Mouse (Mus musculus) small intestine, adult 2 months (tissue): ENCODE measurements around the gene Atp6v0a4. TPM values are rescaled to one million over a fixed set of nuclear protein-coding genes. Genes with fewer than 3 reads are reported as not detected.
A peak's percentile ranks its signal among the peaks of the same experiment; 100 is the strongest.

Source experiments
- H3K27ac ChIP-seq: fragments of 200-500 bp; 2 replicates; pipeline ENCODE4 v1.5.1; 2012; ENCODE audit warnings: low read depth, low read length, control low read depth, inconsistent platforms; ENCODE audit not compliant: insufficient read depth
- H3K27me3 ChIP-seq: fragments of 200-500 bp; 2 replicates; pipeline ENCODE4 v1.6.1; 2012; ENCODE audit warnings: mild to moderate bottlenecking, moderate library complexity, low read length, inconsistent platforms; ENCODE audit not compliant: control insufficient read depth, insufficient read depth
- H3K36me3 ChIP-seq: fragments of 200-500 bp; 2 replicates; pipeline ENCODE4 v1.6.1; 2012; ENCODE audit warnings: mild to moderate bottlenecking, low read length, control low read depth, inconsistent platforms; ENCODE audit not compliant: control insufficient read depth, insufficient read depth
- H3K4me1 ChIP-seq: fragments of 200-500 bp; 2 replicates; pipeline ENCODE4 v1.6.1; 2012; ENCODE audit warnings: low read length, inconsistent platforms, mixed read lengths; ENCODE audit not compliant: control insufficient read depth, insufficient read depth, insufficient read length
- H3K4me3 ChIP-seq: fragments of 200-500 bp; 2 replicates; pipeline ENCODE4 v1.5.1; 2012; ENCODE audit warnings: low read depth, mild to moderate bottlenecking, control low read depth, inconsistent platforms, low read length, moderate library complexity
- CTCF ChIP-seq: fragments of 200-500 bp; IDR thresholded peaks from 2 replicates; pipeline ENCODE4 v1.5.1; 2012; ENCODE audit warnings: low read depth, mild to moderate bottlenecking, control low read depth, inconsistent platforms, low read length, moderate library complexity, mixed read lengths; ENCODE audit not compliant: insufficient replicate concordance, insufficient read length; ENCODE audit errors: extremely low read depth
- POLR2A ChIP-seq: fragments of 200-500 bp; IDR thresholded peaks from 2 replicates; pipeline ENCODE4 v1.6.1; 2012; ENCODE audit warnings: low read depth, mild to moderate bottlenecking, control low read depth, inconsistent platforms, low read length, moderate library complexity
- WGBS: fragments of 180-500 bp; shearing (Covaris S2); methylation state at CpG from one replicate; pipeline ENCODE4 v1.1.7; 2018; 5-methylcytosine and 5-hydroxymethylcytosine counted together
- polyA plus RNA-seq: library from polyadenylated mRNA; depleted of rRNA; stranded (reverse); fragments of >200 nt; gene quantifications from 2 replicates; pipeline ENCODE4 v1.2.3, GENCODE M21; 2012

Atp6v0a4 gene
- polyA plus RNA-seq, 1 experiment = not detected

DNA sequence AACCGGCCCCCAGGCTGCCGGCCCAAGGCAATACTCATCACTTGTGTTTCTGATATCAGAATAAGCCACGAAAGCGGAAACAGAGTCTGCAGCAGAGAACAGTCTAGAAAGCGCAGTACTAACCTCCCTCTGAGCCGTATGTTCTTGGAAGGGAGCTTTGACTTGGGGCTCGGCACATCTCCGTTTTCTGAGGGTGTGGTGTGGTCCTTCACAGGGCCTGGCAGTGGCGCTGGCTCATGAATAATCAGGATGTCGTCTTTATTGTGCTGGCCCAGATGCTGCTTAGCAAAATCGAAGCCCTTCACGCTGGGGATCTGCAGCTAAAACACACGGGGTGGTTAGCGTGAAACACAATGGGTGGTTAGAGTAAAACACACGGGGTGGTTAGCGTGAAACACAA is 33.5 kb upstream of the Atp6v0a4 start:
- no peak overlapping the region for H3K27ac ChIP-seq
- H3K4me3 ChIP-seq = no peak overlapping the region
- TF ChIP-seq CTCF (no peak), POLR2A (no peak)
- 93% methylated on average over 16 of the region's 16 CpGs for WGBS
- H3K4me1 ChIP-seq = no peaks in the 10 kb centered on the region
- no peaks in the 10 kb centered on the region for H3K36me3 ChIP-seq
- no peaks in the 10 kb centered on the region for H3K27me3 ChIP-seq

DNA sequence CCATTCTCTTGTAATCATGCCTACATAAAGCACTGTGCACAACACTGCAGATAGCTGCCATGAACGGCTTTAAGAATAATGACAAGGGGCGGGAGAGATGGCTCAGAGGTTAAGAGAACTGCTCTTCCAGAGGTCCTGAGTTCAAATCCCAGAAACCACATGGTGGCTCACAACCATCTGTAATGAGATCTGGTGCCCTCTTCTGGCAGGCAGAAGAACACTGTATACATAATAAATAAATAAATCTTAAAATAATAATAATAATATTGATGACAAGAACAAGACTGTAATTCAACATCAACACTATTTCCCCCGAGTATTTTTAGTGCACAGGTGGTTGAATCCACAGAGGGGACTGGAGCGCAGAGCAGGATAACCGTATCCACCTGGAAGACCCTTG is 31.8 kb upstream of the Atp6v0a4 start:
- no peak overlapping the region for H3K4me3 ChIP-seq
- 85% methylated on average over 5 of the region's 5 CpGs for WGBS
- H3K27me3 ChIP-seq = no peaks in the 10 kb centered on the region
- no peaks in the 10 kb centered on the region for H3K36me3 ChIP-seq
- no peak overlapping the region for H3K27ac ChIP-seq
- H3K4me1 ChIP-seq = no peaks in the 10 kb centered on the region
- TF ChIP-seq CTCF (no peak), POLR2A (no peak)

- no peak overlapping the region for H3K4me3 ChIP-seq
- no peaks in the 10 kb centered on the region for H3K4me1 ChIP-seq
- H3K36me3 ChIP-seq = no peaks in the 10 kb centered on the region
- TF ChIP-seq CTCF (no peak), POLR2A (no peak)
- H3K27me3 ChIP-seq = no peaks in the 10 kb centered on the region
- no peak overlapping the region for H3K27ac ChIP-seq
- 35% methylated on average over 11 of the region's 11 CpGs for WGBS
These were observed 27.9 kb upstream of the Atp6v0a4 start for GRCm38 (mm10) chr6:38152305-38152704.

GRCm38 (mm10) chr6:38149483-38149882 is 25.1 kb upstream of the Atp6v0a4 start:
- no peak overlapping the region for H3K27ac ChIP-seq
- 94% methylated on average over 19 of the region's 19 CpGs for WGBS
- H3K27me3 ChIP-seq = no peaks in the 10 kb centered on the region
- TF ChIP-seq POLR2A (no peak), CTCF (no peak)
- H3K4me3 ChIP-seq = no peak overlapping the region
- no peaks in the 10 kb centered on the region for H3K36me3 ChIP-seq
- peaks cover 1% of the 10 kb centered on the region; the same call in 1 of the 2 replicates for H3K4me1 ChIP-seq

DNA sequence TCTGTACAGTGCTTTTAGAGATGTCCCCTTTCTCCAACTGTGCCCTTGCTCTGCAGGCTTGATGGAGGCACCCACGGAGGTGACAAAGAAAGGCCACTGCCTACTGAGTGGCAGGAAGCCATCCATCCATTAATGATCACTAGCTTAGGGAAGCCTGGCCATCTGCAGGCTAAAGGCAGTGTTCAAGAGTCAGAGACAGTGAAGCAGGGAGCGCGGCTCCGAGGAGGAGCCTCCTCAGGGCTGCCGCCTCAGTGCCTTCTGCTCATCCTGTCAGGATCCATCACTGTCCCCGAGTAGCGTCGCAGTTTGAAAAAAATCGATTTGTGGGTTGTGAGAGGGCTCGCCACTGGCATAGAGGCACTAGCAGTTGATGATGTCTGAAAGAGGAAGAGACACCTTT is 24.2 kb upstream of the Atp6v0a4 start:
- Histone ChIP-seq H3K27ac (no peak overlapping the region), H3K27me3 (no peaks in the 10 kb centered on the region), H3K4me3 (no peak overlapping the region), H3K4me1 (peaks cover 5% of the 10 kb centered on the region; the same call in 1 of the 2 replicates), H3K36me3 (no peaks in the 10 kb centered on the region)
- 92% methylated on average over 10 of the region's 10 CpGs for WGBS
- TF ChIP-seq POLR2A (no peak), CTCF (no peak)

GRCm38 (mm10) chr6:38147301-38147700 is 22.9 kb upstream of the Atp6v0a4 start:
- H3K4me3 ChIP-seq = no peak overlapping the region
- whole genome bisulfite sequencing = 85% methylated on average over 5 of the region's 5 CpGs
- no peak for TF ChIP-seq CTCF
- no peak for TF ChIP-seq POLR2A

GRCm38 (mm10) chr6:38145463-38146065 is 21.2 kb upstream of the Atp6v0a4 start:
- Histone ChIP-seq H3K36me3 (no peaks in the 10 kb centered on the region), H3K4me3 (no peak overlapping the region), H3K4me1 (peaks cover 5% of the 10 kb centered on the region; the same call in 1 of the 2 replicates), H3K27me3 (no peaks in the 10 kb centered on the region), H3K27ac (0 out of 2 replicates have a peak overlapping the region, but pooled peaks have one; percentile 37)
- TF ChIP-seq POLR2A (no peak), CTCF (no peak)
- 75% methylated on average over 8 of the region's 8 CpGs for WGBS

More at GRCm38 (mm10) chr6:38147301-38147700, 22.9 kb upstream of the Atp6v0a4 start:
- no peak overlapping the region for H3K27ac ChIP-seq
- H3K4me1 ChIP-seq = peaks cover 5% of the 10 kb centered on the region; the same call in 1 of the 2 replicates
- no peaks in the 10 kb centered on the region for H3K36me3 ChIP-seq
- no peaks in the 10 kb centered on the region for H3K27me3 ChIP-seq
